Mouse (Mus musculus): ENCODE measurements at regions not wholly inside any gene's neighbourhood (a gene's known extent, or its start where the extent isn't known, plus 50 kb on each side); places are given as distances from the start of the nearest gene placed in this dataset.

DNA sequence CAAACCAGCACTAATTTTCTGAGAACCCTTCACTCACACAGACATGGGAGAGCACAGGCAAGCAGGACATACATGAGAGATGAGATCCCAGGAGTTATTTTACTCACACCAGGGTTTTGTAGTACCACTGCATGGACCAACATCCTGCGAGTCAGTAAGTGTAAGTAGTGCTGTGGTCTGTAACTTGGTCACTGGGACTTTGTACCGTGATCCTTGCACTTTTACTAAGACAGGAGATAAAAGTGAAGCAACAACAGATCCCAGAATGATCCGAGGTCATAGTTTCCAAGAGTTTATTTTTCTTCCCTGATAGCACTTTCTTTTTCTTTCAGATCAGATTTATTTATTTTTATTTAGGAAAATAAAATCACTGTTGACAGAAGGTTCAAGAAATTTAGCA is 54.1 kb upstream of the Mtap start:
- peak; percentile 21 for DNase-seq (ENCODE audit: low read depth)

DNA sequence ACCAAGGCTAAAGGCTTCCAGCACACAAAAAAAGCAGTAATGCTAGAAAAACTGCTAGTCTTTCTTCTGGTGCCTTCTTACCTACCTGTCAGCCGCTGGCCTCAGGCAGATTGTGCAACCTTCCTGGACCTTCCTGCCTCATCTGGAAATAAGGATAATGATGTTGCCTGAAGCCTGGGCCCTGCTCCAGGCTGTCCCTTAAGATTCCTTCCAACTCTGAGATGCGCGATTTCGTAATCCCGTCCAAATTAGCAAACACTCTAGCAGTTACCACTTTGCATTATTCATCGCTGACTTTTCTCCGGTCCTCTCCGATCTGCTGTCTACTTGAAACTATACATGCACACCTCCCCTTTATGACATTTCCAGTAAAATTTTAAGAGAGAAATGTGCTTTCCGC is 58.4 kb upstream of the Mtap start:
- peak; percentile 27 for DNase-seq (ENCODE audit: low read depth)

DNA sequence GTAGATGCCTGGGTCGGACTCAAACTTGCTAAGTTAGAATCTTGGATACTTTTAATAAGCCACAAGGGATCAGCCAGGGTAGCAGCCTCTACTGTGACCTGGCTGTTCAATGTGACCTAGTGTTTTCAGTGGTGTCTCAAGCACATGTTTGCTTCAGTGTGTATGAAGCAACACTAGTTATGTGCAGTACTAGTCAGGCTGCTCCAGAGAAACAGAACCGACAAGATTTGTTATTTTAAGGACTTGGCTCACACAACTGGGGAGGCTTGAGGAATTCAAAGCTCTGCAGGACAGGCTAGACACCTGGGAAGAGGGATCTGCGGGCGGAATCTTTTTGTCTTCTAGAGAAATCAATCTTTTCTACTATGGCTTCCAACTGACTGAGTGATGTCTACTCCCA is 62.2 kb upstream of the Mtap start:
- no peak for DNase-seq (ENCODE audit: low read depth)

DNA sequence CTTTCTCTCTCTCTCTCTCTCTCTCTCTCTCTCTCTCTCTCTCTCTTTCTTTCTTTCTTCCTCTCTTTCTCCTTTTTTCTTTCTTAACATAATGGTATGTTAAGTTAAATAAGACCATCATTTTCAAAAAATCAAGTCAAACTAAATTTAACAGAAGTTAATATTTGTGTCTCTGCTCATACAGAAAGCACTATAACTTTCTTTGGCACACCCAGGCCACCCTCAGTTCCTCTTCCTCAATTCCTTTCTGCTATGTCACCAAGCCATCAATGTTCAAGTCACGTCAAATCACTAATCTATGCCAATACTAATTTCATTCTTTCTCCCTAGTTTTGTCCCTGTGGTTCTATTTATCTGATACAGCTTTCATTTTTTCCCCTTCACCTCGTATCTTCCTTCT is 66.5 kb upstream of the Mtap start:
- DNase-seq (ENCODE audit: low read depth): no peak

DNA sequence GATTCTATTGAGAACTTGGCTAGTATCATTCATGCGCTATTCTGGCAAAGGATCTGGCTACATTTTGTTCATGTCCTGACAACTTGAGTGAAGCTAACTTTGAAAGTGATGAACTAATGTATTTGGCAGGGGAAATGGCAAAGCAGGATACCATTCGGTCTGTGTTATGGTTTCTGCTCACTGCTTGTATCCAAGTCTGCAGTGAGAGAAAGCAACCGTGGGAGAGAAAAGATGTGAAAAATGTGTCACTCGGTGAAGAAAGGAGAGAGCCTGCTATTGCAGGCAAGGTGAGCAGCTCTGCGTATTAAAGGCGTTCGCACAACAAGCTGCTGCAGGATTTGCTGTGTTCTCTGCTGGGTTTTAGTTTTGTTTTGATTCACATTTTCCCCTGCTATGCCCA is 72.5 kb upstream of the Mtap start:
- no peak for DNase-seq (ENCODE audit: low read depth)

DNA sequence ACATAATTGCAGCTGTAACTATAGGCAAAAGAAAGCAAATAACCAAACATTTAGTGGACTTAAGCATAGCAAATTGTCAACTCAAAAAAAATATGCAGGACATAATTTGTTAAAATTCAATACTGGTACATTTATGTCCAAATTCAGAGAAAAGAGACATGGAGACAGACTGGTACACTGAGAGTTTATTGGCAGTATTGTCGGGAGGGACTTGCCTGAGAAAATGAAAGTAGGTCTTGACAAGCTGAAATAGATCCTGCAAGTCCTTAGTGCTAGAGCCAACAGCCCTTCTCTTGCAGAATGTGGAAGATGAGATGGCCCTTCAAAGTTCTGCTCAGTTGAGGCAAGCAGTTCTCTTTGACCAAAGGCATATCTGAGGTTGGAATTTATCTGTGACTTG is 74.5 kb upstream of the Mtap start:
- no peak for DNase-seq (ENCODE audit: low read depth)

DNA sequence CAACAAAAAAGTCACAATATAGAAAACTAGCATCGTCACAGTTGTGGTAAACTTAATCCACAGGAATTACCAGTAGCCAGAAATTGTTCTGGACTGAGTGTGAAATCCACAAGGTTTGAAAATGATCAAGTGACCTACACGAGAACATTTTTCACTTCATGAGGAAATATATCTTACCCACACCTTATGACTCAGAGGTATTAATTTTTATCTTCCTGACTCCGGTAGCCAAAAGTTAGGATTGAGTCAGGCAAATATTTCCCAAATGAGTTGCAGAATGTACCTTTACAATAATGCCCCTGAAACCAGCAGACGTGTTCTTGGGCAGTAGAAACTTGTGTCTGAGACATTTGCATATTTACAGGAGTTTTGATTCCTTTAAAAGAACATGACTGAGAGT is 75.3 kb upstream of the Mtap start:
- DNase-seq (ENCODE audit: low read depth): no peak

DNA sequence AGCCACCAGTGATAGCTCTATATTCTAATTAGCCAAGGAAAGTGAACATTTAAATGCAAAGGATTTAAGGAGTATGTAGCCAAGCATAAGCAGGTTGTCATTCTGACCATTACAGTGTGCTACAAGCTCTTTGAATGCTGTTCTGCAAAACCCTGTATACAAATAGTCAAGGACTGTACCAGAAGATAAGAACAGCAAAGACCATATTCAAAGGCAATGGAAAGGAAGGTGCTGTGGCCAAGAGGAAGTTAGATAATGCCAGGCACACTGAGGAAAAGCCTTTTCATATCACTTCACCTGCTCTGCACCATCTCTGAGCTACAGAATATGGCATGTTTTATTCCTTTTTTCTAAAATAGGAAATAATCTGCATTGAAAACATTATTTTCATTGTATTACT is 79.3 kb upstream of the Mtap start:
- DNase-seq (ENCODE audit: low read depth): peak; percentile 87

DNA sequence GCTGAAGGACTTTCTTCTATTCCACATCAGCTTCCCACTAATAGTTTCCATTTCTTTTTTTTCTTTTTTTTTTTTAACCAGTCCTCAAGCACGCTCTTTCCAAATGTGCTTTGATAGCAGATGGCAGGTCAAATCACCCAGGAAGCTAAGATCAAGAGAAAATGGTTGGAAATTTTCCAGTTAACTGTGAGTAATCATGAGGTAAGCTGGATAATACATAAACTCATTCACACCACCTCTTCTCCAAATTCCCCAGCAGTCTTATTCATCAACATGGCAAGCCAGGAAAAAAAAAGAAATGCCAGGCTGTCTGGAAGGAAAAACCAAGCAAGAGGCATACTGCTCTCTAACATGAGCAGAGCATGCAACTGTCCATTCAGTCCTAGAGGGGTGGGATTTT is 79.8 kb upstream of the Mtap start:
- DNase-seq (ENCODE audit: low read depth): no peak

DNA sequence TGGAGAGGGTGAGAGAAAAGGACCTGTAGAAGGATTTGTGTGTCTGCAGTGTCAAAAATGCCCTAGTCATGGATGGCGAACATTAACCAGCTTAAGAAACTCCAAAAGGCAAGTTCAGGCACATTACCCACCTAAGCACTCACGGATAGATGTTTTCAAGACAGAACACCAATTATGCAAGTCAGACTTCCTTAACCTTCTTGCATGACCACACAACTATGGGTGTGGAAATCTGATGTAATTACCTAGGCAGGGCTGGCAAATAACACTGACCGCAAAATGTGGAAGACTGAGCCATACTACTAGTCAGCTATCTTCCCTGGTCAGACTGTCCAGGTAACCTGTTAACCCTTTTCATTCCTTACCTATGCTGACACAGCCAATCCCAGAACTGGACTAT is 81.0 kb upstream of the Mtap start:
- peak; percentile 80 for DNase-seq (ENCODE audit: low read depth)

DNA sequence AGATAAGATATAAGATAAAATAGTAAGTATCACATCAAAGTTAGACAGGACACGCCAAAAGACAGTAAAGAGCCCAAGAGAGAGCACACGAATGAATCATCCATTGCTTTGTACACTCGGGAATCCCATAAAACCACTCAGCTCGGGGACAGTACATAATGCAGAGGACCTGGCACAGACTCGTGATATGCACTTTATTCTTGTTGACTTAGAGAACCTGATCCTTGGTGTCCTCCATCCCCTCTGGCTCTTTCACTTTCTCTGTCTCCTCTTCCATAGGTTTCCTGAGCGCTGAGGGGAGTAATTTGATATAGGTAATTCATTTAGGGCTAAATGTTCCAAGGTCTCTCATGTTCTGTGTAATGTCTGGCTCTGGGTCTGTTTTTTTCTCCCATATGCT is 83.3 kb upstream of the Mtap start:
- no peak for DNase-seq (ENCODE audit: low read depth)

DNA sequence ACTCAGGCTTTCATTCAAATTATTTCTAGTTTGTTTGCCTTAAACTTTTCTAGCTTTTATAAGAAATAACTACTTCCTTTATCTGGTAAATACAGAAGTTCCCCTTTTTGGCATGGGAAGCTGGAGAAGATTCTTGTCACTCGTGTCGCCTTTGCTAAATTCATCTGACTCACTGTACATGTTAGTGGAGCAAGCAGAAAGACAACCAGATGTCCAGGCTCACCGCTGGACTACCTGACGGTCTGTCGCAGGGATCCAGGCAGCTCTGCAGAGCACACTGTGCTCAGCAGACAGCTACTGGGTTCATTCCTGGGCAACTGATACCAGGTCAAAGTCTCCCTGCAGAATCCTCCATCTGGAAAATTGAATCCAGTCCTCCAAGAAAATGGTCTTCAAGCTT is 85.0 kb upstream of the Mtap start:
- DNase-seq (ENCODE audit: low read depth): peak; percentile 89

DNA sequence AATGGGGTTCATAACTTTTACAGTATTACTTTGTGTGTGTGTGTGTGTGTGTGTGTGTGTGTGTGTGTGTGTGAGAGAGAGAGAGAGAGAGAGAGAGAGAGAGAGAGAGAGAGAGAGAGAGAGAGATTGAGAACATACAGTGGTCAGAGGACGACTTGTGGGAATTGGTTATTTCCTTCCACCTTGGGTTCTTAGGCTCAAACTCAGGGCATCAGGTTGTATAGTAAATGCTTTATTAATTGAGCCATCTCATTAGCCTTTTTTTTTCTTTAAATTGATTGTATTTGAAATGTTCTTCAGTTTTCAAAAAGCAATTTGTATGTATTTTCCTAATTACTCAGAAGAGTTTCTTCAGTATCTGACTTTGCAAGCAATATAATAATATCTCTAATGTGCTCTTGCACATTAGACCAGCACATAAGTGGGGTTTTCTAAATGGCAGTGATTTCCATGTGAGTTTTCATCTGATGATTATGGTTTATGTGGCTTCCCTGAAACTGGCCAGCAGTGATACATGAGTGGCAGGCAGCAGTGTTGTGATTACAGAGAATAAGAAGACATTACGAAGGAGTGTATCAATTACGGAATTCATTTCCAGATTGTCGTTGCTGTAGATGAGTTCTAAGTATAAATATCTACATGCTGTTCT is 86.2 kb upstream of the Mtap start:
- no peak for DNase-seq (ENCODE audit: low read depth)

DNA sequence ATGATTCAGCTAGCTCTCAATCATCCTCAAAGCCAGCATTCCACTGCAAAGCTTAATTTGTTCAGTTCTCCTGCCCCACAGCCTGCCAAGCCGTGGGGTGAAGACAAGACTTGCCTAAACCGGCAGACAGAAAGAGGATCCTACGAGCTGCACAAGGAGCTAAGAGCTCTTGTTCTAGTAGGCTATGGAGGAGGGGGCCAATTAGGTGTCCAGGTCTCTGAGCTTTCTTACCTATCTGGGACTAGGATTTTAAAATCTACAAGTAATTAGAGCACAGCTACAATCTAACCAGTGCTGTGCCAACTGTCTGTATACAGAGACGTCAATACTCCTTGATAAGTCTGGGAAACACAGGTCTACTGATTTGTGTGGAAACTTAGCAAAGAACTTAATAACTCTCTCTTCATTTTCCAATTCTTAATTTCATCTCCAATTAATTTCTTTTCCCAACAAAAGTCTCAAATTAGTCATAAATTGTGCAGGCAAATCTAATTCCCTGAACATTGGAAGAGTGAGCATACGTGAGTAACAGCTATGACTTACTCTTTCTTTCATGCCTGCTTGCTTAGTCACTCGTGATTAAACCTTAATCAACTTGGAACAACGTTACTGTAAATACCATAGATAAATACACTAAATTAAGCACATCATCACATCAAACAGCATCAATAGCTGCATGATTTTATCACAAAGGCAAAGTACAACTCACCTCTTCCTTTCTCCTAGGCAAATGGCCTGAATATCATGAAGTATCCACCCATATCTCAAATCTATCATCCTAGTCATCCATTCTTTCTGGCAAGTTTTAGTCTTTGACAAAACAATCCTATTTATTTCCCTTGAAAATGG is 87.1 kb upstream of the Mtap start:
- DNase-seq (ENCODE audit: low read depth): no peak

DNA sequence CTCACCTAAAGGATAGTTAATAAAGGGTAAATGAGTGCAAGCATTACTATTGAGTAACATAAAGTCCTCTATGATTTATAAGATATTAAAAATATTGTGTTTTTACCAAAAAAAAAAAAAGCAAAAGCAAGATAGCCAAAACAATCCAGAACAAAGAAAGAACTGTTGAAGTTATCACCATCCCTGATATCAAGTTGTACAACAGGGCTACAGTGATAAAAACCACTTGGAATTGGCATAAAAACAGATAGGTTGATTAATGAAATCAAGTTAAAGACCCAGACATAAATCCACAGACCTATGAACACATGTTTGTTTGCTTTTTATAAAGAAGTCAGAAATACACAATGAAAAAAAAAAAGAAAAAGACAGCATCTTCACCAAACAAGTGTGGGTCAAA is 92.4 kb upstream of the Mtap start:
- DNase-seq (ENCODE audit: low read depth): no peak

DNA sequence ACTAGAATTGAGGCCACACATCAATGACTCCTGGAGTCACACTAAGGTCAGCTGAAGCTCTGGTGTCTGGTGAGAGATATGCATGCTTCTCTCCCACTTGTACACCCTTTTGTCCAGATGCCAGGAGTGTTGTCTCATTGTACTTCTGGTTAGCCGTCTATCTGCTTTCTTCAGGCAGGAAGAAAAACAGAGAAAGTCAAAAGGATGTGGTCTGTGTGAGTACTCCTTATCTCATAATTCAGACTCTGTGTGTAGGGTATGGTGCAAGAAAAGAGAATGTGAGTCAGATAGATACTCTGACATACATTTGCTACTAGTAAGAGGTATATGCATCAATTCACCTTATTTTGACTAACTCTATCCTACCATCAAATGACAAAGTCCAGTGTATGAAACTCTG is 92.9 kb upstream of the Mtap start:
- DNase-seq (ENCODE audit: low read depth): peak; percentile 100

DNA sequence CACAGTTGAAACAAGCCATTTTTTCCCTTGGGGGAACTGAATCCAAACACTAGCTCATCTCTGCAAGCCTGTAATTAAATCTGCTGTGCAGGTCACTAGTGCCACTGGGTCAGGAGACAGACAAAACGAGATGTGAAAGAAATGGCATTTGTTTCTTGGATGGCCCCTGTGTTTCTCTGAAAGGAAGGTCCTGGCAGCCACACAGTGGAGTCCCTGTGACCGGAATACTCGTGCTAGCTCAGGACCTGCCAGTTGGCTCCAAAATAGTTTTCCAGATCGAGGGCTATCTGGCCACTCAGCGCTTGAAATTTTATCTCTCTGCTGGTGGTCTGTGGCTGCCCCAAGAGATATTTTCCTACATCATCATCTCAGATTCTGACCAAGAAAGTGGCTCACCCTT is 96.1 kb upstream of the Mtap start:
- DNase-seq (ENCODE audit: low read depth): no peak

DNA sequence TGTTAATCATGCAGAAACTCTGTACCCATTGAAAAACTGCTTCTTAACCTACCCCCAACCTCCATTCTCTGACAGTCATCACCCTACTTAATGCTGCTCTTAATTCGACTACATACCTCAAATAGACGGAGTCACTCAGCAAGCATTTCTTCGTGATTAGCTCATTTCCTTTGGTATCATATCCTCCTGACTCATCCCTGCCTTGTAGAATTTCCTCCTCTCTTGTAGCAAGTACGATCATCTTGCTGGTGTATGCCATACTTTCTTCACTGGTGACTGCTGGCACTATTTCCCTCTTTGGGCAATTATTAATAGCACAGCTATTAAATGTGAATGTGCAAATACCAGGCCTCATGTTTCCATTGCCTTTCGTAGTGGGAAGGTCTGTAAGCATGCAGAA is 98.0 kb upstream of the Mtap start:
- DNase-seq (ENCODE audit: low read depth): peak; percentile 93

DNA sequence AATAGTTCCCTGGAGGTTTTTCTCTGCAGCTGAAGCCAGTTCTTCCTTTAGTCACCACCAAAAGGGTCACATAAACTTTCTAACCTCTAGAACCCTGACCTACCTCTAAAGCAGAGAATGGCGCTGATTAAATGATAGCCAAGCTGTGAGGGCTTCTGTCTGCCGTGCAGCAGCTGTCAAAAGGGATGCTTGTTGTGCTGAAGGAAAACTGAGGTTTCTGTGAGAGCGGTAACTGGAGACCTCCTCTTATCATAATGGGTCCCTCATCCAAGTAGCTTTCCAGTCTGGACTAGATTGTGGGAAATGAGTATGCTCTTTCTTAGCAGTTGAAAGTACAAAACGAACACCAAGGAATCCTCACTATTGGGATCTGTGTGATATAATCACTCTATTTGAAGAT is 98.8 kb upstream of the Mtap start:
- no peak for DNase-seq (ENCODE audit: low read depth)

DNA sequence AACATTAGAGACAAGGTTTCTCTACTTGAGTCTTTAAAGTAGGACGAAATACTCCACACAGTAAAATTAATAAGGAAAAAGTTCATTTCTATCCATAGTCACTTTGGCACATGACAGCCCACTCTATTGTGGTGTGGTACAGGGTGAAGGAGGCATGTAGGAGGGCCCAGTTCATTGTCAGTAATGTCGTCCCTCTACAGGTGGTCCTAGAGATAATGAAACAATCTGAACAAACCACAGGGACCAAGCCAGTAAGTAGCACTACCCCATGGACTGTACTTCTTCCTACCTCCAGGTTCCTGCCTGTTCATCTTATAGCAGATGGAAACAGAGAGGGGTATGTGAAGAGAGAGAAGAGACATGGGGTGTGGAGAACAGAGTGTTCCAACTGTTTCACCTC is 102.1 kb upstream of the Mtap start:
- no peak for DNase-seq (ENCODE audit: low read depth)

DNA sequence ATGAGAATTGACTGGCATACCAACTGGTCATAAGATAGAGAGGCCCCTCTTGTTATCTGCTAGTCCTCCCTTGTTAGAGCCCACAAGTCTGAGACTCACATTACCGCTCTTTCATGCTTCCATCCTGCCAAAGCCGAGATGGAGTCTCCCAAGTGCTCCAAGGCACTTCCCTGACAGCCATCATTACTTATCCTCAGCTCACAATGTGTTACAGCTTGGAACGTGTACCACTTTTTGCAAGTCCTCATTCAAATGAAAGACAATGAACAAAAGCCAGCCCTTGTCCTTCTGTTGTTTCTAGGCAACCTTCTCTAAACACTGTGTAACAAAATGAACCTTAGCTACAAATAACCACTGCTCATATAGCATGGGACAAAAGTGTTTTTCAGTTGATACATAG is 102.6 kb upstream of the Mtap start:
- no peak for DNase-seq (ENCODE audit: low read depth)

DNA sequence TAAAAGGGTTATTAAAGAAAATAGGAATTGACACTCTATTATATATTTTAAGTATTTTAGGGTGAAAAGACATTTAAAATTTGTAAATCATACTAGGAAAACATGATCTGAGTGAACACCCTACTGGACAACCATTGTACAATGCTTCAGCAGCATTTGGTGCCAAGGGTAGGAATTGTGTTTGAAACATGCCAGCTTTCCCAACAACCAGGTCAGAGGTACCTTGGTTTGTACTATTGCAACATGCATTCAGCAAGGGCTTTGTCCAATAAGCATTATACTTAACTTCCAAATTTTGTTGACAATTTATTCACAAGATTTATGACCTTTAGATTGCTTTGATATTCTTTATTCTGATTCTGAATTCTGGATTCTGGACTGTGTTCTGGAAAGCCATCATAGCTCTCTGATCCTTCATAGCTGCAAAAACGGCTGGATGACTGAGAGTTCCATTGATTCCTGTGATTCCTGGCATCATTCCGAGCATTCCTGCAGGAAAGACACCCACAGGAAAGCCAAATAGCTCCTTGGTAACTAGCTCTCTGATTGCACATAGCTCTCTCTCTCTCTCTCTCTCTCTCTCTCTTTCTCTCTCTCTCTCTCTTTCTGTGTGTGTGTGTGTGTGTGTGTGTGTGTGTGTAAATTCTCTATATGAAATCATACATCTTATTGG is 124.1 kb upstream of the Mtap start:
- DNase-seq (ENCODE audit: low read depth): no peak

DNA sequence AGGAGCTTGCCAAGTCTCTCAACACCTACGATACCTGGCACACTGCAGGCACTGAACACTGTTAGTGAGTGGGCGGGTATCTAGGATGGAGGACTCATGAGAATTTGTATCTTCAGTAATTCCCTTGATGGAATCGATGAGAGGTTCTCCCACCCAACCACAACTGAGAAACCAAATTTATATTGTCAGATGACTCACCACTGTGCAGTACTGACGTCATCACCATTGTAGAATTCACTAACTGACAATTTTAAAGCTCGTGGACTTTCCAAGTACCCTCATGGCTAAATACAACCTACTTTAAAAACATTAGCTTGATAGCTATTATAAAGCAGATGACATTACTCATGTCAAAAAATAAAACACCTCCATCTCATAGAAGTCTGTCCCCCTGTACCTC is 128.4 kb upstream of the Mtap start:
- peak; percentile 57 for DNase-seq (ENCODE audit: low read depth)

All from 416B (cell line).